Mouse (Mus musculus): ENCODE measurements at regions not wholly inside any gene's neighbourhood (a gene's known extent, or its start where the extent isn't known, plus 50 kb on each side); places are given as distances from the start of the nearest gene placed in this dataset.
"Not testable (repeated sequence)": the region's sequence is repeated elsewhere in the genome, so short reads cannot be mapped to it uniquely, and the experiment has no call there.

DNA sequence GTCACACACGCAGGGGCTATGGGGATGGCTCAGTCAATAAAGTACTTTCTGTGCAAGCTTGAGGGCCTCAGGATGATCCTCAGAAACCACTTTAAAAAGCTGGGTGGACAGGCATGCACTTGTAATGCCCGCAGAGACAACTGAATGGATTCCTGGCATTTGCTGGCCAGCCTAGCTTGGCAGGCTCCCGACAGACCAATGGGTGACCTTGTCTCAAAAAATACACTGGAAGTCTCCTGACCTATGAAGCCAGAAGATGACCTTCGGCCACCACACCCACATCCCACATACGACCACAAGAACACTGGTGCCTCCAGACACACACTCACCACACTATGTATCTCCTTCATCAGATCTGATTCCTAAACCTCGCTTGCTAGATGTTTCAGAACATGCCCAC is 141.5 kb upstream of the Rybp start:
- no peak for DNase-seq (ENCODE audit: low spot score in 2 of 2)

DNA sequence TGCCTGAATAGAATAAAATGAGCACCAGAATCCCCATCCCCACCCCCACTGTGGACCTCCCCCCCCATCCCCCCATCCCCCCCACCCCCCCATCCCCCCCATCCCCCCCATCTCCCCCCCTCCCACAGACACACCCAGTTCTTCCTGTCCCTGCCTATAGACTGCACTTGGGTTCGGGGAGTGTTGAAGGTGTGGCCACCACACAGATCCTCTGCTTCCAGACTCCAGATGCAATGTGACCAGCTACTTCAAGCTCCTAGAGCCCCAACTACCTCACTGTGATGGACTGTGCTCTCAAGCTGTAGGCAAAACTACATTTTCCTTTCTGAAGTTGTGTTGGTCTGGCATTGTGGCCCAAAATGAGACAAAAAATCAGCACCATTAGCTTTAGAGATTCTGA is 138.3 kb upstream of the Rybp start:
- DNase-seq (ENCODE audit: low spot score in 2 of 2), result no peak

DNA sequence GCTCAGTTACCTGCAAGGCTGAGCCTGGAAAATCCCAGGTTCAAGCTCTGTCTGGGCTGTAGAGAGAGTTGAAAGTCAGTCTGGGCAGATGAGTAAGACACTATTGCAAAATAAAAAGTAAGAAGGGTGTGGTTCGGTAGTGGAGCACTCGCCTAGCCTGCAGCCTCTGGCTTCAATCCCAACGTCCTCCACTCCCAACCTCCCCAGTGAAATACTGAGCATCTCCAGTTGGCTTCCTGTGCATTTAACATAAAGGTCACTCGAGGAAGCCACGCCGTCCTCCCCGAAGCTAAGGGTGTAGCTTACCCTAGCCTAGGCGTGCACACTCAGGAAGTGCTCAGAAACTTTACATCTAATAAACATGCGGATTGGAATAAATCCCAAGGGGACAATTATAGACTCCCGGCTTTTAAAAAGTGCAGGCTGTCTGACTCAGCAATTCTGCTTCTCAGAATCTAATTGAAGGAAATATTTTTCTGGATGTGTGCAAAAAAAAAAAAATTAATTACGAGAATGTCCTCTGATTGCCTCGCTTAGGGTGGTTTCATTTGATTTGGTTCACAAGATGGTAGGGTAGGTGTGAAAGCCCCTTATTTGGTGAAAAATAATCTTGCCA is 137.6 kb upstream of the Rybp start:
- no peak for DNase-seq (ENCODE audit: low spot score in 2 of 2)

DNA sequence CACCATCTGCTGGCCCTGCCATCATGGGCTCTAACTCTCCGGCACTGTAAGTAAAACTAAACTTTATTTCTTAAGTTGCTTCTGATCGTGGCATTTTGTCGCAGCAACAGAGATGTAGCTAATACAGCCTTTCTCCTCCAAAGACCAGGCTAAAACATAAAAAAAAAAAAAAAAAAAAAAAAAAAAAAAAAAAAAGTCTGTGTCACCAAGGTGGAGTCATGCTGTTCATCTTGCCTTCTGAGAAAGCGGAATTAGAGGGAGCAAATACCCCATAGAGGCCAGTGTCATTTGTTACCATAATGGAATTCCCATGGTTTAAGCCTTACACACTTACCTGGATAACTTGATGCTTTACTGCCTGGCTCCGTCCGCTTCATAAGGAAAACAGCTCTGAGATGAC is 136.9 kb upstream of the Rybp start:
- no peak for DNase-seq (ENCODE audit: low spot score in 2 of 2)

DNA sequence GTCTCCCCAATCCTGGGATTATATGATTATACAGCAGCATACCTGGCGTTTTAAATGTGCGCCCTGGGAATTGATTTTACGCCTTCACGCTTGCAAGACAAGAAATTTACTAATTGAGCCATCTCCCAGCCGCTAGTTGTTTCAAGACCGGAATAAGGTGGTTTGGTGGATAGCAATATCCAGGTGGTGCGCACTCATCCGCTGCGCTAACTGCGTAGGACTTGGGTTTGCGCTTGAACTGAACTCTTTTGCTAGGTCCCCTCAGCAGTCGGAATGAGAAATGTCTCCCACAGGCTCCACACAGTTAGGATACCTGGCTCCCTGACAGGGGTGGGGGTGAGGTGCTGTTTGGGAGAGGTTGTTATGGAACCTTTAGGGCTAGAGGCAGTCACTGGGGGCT is 136.4 kb upstream of the Rybp start:
- no peak for DNase-seq (ENCODE audit: low spot score in 2 of 2)

DNA sequence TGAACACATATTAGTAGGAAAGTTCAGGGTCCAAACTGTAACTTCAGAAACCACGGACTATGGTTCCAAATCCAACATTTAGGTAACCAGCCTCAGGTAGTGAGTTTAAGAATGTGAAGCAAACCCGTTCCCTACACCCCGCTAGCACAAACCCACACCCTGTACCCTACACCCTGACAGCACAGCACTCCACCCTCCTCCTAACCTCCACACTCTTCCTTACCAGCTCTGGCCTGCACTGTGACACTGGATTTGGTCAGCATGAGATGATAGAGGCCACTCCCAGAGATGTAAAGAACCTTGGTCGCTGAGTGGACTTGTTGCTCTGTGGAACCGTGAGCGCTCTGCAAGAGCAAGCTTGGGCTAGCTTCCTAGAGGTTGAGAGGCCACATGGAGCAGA is 135.3 kb upstream of the Rybp start:
- DNase-seq (ENCODE audit: low spot score in 2 of 2), result no peak

DNA sequence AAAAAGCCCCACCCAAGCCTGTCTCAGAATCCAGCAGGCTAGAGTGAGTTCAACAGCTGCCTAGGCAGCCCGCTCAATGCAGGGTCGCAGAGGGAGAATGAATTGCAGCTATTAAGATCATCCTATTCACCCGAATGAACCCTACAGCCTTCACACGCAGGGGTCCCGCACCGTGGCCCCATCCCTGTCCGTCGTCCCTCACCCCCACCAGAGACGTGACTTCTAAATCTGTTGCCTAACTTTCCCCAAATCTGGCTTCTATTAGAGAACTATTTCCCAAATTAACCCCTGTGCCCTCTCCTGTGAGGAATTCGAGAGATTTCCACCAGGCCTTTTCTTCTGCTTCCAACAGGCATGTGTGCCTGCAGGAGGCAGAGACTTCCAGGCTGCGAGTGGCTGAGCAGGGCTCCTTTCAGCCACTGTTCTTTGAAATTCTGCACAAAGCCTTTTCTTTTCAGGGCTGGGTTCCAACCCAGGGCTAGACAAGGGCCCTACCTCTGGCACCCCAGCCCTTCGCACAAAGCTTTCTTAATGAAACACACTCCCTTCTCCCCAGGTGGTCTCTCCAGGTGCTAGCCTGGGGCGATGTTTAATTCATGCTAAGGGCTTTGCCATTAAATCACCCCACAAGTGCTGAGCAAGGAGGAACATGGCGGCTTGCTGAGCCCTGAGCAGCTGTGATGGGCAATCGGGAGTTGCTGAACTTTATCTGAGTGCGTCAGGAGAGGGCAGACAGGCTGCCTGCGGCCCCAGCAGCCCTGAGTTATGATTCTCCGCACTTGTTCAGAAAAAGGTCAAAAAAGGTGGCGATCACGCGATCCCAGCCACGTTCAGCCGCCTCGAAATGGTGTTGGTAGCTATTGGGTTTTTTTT is 134.7 kb upstream of the Rybp start:
- no peak for DNase-seq (ENCODE audit: low spot score in 2 of 2)

DNA sequence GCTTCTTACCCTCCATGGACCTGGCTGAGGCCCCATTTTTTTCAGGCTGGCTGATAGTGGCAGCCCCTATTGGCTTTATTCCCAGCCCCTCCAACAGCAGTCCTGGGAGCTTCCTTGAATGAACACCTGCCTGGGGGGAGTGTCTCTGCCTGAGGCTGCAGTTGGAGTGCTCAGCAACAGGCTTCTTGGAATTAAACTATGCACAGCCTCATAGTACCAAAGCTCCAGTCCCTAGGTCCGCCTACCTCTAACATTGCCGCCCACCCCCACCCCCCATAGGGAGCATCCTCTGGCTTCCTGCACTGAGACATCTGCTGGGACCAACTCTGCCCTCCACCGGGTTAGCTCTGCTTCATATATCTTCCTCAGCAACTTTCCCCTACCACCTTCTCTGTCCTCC is 133.3 kb upstream of the Rybp start:
- DNase-seq (ENCODE audit: low spot score in 2 of 2), result no peak

DNA sequence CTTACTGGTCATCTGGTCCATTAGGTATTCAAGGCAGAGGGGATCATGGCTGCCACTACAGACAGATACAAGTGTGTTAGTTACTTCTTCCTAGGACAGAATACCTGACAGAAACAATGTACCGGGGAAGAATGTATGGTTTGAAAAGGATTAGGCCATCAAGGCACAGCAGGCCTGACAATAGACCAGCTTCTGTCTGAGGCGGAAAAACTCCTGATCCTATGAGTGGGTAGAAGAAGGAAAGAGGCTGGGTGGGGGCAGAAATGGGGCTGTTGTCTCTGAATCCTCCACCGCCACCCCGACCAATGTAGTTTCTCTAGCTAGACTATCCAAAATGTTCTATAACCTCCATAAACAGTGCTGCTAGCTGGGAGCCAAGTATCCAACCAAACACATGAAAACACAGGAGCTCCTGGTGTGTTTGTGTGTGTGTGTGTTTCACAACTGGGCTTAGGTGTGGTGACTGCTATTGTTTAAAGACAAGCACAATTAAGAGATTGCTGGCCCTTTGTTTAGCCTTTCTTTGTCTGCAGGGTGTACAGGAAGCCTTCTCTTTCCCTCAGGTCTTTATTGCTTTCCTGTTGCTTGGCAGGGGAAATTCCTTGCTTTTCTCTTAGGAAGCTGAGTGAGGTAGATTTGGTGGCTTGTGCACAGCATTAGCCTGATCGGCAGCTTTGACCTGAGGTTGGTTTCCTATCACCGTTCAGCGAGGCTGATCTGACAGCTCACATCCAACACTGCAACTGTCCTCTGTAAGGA is 132.7 kb upstream of the Rybp start:
- no peak for DNase-seq (ENCODE audit: low spot score in 2 of 2)

DNA sequence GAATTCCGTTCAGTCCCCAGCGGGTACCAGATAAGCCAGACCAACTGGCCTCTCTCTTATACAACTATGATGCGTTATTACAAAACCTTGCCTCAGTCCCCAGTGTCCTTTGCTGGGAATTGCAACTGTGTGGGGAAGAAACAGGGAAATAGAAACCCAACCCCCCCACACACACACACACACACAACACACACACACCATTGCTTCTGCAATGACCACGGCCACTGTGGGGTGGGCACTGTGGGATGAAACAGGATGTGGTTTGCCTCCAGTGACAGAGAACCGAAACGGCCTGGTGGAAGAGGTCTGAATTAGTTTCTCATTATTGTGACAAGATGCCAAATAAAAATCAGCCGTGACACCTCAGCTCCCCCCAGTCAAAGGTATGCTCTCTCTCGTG is 128.8 kb upstream of the Rybp start:
- DNase-seq (ENCODE audit: low spot score in 2 of 2), result no peak

DNA sequence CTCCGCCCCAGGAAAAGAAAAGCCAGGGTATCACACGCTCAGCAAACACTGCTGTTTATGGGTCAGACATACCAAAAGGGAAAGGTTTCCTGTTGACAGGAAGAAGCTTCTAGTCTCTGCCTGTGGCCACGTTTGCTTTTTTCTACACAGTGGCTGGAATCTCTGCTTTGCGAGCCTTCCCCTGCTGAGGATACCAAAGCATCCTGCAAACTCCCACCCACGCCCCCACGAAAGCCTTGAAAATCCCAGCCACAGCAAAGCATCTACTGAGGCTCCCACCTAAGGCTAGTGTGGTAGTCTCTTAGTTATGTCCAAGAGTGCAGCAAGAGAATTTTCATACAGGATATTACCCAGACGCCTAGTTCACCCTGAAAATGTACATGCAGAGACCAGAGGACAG is 128.2 kb upstream of the Rybp start:
- no peak for DNase-seq (ENCODE audit: low spot score in 2 of 2)

DNA sequence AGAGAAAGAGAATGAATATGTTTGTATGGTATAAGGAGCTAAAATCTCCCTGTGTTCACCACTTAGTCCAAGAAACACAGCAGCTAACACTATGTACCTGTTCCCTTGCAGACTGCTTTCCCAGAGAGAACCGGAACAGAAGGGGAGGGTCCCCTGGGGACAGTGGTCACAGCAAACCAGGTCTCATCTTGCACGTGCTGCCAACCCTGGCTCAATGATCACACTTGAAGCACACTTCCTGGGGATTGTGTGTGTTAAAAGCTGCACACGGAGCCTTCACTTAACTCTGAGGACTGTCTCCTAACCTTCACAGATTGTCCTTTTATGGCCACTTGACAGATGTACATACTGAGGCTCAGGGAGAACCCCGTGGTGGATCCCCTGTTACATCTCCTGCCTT is 127.6 kb upstream of the Rybp start:
- DNase-seq (ENCODE audit: low spot score in 2 of 2), result no peak

DNA sequence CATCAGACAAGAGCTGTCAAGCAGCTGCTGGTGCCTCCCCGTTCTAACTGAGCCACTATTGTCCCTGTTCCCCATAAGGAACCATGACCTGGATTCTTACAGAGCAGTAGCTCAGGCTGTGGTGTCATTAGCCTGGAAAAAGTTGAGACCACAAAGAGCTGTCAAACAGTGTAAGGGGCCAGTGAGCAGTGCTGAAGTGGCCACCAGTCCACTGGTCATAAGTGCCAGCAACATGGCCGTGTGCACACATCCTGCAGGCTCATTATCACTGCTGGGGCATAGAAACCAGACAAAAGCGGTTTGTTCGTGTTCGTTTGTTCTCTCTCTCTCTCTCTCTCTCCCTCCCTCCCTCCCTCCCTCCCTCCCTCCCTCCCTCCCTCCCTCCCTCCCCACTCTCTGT is 125.2 kb upstream of the Rybp start:
- no peak for DNase-seq (ENCODE audit: low spot score in 2 of 2)

DNA sequence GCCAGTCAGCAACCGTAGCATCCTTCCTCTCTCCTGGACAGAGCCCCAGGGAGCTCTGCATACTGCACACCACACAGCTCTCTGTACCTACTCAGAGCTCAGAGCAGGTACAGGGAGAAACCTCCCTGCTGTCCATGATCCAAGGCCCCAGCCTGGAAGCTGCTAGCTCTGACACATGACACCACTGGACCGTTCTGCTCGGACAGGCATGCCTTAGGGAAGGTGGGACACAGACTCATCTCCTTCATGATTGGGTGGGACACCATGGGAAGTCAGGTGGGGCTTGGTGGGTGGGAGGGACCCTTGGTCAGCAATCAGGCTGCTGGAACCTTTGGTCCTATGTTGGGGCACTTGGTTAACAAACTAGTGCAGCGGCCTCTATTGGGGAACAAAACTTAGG is 124.7 kb upstream of the Rybp start:
- DNase-seq (ENCODE audit: low spot score in 2 of 2), result no peak

DNA sequence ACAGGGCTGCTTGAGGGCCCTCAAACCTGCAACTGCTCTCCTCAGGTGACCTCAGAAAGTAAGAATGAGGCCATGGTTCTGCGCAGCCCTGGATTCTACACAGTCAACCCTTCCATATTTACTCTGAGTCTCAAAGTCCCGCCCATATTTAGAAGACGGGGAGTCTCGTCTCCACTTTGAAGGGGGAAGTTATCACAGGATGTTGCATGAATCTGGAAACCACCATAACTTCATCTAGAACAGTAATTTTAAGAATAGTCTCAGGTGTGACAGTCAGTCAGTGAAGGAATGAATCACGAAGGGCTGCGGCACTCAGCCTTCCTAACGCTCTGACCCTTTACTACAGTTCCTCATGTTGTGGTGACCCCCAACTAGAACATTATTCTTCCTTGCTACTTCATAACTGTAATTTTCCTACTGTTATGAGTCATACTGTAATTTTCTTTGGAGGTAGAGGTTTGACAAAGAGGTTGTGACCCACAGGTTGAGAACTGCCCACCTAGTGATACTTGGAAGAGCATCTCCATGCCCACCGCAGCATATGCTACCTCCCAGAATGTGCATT is 122.9 kb upstream of the Rybp start:
- no peak for DNase-seq (ENCODE audit: low spot score in 2 of 2)

DNA sequence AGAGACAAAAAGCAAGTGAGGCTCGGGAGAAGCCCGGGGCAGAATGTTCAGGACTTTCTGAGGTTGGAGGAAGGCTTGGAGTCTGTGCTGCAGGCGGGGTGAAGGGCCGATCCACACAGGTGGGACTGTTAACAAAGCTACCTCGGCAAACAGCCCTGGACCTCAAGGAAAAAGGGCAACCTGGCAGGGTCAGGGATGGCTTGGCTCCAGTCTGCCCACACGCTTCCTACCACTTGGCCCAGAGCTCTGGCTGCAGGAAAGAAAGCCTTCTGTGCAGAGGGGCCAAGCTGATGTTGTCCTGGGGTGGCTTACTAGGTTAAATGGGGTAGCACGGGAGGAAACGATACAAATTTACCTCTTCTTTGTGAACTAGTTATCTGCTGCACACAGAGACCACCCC is 121.5 kb upstream of the Rybp start:
- no peak for DNase-seq (ENCODE audit: low spot score in 2 of 2)

DNA sequence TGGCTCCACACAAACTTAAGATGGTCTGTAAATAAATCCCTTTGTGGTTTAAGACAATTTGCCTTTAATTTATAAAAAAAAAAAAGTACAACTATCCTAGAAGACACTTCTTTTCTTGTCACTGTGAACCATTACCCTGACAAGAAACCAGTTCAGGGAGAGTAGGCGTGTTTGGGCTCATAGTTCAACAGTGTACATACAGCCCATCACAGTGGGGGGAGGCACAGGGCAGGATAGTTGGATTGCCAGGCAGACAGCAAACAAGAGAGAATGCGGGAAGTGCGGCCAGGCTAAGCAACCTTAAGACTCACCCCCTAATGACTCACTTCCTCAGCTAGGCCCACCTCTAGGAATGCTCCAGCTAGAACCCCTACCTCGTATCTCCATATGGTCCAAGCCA is 119.2 kb upstream of the Rybp start:
- DNase-seq (ENCODE audit: low spot score in 2 of 2), result no peak

DNA sequence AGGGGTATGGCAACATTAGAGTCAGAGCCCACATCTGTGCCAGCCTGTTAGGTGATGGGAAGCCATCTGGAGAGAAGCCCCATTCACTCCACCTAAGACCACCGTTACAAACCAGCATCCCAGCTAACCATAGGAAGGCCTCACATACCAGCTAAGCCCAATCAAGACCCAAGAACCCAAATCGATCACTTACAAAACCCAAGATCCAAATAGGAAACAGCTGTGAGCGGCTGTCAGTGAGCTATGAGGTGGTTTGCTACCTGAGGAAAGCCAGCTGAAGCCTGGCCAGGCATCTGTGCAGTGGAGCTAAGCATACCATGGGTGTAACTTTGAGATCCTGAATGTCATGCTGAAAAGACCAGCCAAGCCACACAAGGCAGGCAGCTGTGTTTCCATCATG is 116.9 kb upstream of the Rybp start:
- no peak for DNase-seq (ENCODE audit: low spot score in 2 of 2)

DNA sequence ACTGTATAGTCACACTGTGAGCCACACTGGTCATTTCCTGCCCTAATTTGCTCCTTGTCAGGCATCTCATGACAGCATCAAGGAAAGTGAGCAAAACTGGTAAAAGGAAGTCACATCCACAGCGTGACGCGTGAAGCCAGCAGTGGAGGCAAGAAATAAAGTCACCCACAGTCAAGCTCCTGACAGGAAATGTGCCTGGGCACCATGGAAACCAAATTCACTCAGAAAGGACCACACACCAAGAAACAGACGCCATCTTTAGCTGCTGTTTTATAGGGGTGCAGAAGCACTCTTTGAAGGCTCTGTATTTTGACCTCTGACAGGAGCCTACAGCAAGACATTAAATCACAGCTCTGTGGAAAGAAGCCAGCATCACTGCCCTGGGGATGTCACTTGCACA is 115.4 kb upstream of the Rybp start:
- no peak for DNase-seq (ENCODE audit: low spot score in 2 of 2)

DNA sequence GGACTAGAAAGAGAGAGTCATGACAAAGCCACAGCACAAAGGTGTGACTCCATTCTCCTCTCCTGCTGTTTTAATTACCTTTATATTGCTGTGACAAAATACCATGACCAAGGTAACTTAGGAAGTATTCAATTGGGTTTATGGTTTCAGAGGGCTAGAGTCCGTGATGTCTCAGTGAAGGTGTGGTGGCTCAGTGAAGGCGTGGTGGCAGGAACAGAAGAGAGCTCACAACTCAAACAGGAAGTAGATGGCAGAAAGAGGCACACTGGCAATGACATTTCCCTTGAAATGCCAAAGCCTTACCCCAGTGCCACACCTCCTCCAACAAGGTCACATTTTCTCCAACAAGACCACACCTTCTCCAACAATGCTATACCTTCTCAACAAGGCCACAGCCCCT is 114.4 kb upstream of the Rybp start:
- DNase-seq (ENCODE audit: low spot score in 2 of 2), result no peak

DNA sequence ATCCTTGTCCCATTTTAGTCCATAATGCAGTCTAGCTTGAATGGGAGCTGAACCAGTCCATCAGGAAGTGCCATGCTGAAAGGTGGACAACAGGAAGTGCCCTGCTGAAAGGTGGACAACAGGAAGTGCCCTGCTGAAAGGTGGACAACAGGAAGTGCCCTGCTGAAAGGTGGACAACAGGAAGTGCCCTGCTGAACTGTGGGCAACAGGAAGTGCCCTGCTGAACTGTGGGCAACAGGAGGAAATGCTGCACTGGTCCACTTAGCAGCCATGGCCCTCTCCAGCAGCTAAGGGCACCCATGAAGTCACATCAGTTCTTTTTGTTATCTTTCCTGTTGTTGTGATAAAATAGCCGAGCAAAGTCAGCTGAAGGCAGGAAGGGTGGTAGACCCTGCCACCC is 112.1 kb upstream of the Rybp start:
- DNase-seq (ENCODE audit: low spot score in 2 of 2), result not testable (repeated sequence)

All from adrenal gland, adult 18-20 months (tissue).